Mouse (Mus musculus) forebrain, embryonic 14.5 days (tissue): ENCODE data around the gene Abl2. TPM values are rescaled to one million over a fixed set of nuclear protein-coding genes. Genes with fewer than 3 reads are reported as not detected.

Experiments
- ATAC-seq: fragments of 200-750 bp; cut with Nextera tagmentation; 2 replicates; pipeline ENCODE4 v1.8.0; 2017; ENCODE audit warnings: mild to moderate bottlenecking, moderate library complexity
- DNase-seq: peaks from one replicate; pipeline ENCODE4 v3.0.0-alpha.2; 2015; ENCODE audit warnings: low spot score
- H3K27ac ChIP-seq: fragments of 300-500 bp; sonication (generic); 2 replicates; pipeline ENCODE4 v1.5.1; 2014; ENCODE audit warnings: low read depth, mild to moderate bottlenecking, control low read depth, low read length, moderate library complexity
- H3K27me3 ChIP-seq: fragments of 300-500 bp; sonication (generic); replicated peaks from 2 replicates; pipeline ENCODE4 v1.6.1; 2014; ENCODE audit warnings: low read length, control low read depth, mixed read lengths; ENCODE audit not compliant: control insufficient read depth, insufficient read depth
- H3K36me3 ChIP-seq: fragments of 300-500 bp; sonication (generic); 2 replicates; pipeline ENCODE4 v1.6.1; 2014; ENCODE audit warnings: low read length, control low read depth; ENCODE audit not compliant: control insufficient read depth, insufficient read depth
- H3K4me1 ChIP-seq: fragments of 300-500 bp; sonication (generic); 2 replicates; pipeline ENCODE4 v1.6.1; 2014; ENCODE audit warnings: antibody characterized with exemption, low read length, control low read depth; ENCODE audit not compliant: control insufficient read depth, insufficient read depth
- H3K4me2 ChIP-seq: fragments of 300-500 bp; sonication (generic); 2 replicates; pipeline ENCODE4 v1.6.1; 2014; ENCODE audit warnings: mild to moderate bottlenecking, control low read depth, low read length
- H3K4me3 ChIP-seq: fragments of 300-500 bp; sonication (generic); 2 replicates; pipeline ENCODE4 v1.5.1; 2014; ENCODE audit warnings: low read depth, low read length, control low read depth
- H3K9ac ChIP-seq: fragments of 300-500 bp; sonication (generic); 2 replicates; pipeline ENCODE4 v1.6.1; 2014; ENCODE audit warnings: mild to moderate bottlenecking, low read length, control low read depth, moderate library complexity
- H3K9me3 ChIP-seq: fragments of 300-500 bp; sonication (generic); replicated peaks from 2 replicates; pipeline ENCODE4 v1.6.1; 2016; ENCODE audit warnings: low read length, control low read depth, mixed read lengths; ENCODE audit not compliant: control insufficient read depth
- WGBS: fragments of 180-500 bp; shearing (Covaris S2); extraction: QIAGEN DNeasy Blood & Tissue Kit; methylation state at CpG from one replicate; pipeline ENCODE4 v1.1.7; 2014; 5-methylcytosine and 5-hydroxymethylcytosine counted together
- polyA plus RNA-seq: library from polyadenylated mRNA; unstranded; fragments of >200 nt; fragmentation: Nextera tagmentation; extraction: Ambion mirVana; gene quantifications from 2 replicates; pipeline ENCODE4 v1.2.1, GENCODE M21; 2014

The Abl2 gene
- polyA plus RNA-seq, 1 experiment from 2014 or later: 5.7 TPM

DNA sequence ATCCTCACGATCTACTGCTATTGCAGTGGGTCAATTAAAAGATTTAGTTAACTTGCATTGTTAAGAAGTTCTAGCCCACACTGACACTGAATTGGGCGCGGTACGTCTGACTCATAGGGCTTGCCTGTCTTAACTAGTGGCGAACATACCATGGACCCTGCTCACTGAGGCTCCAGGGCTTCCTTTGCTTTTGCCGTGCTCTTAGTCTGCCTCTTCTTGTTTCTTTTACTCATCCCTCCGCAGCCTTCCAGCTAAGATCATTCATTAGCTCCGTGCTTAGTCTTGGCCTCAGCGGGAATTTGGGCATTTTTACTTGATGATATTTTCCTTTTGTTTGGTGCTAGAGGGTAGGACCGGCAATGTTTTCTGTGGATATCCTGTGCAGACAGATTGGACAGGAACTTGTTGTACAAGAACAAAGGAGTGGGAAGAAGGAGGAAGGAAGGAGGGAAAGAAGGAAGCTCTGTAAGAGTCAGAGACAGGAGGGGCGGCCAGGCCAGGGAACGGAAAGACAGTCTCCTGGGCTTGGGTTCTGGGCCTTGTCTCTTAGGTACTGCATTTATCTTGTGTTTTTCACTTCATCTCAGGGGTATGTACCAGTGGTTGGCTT, 58.5 kb downstream of the Abl2 start:
- no peak for DNase-seq
- Histone ChIP-seq H3K4me3 (no peak overlapping the region), H3K4me1 (peaks cover 19% of the 10 kb centered on the region), H3K36me3 (no peaks in the 10 kb centered on the region; the same call in 1 of the 2 replicates), H3K9me3 (no peaks in the 10 kb centered on the region), H3K27ac (no peak overlapping the region), H3K4me2 (no peak overlapping the region), H3K27me3 (no peaks in the 10 kb centered on the region), H3K9ac (no peak overlapping the region; the same call in 1 of the 2 replicates)
- 27% methylated on average over 12 of the region's 12 CpGs for WGBS
- ATAC-seq: no peak

DNA sequence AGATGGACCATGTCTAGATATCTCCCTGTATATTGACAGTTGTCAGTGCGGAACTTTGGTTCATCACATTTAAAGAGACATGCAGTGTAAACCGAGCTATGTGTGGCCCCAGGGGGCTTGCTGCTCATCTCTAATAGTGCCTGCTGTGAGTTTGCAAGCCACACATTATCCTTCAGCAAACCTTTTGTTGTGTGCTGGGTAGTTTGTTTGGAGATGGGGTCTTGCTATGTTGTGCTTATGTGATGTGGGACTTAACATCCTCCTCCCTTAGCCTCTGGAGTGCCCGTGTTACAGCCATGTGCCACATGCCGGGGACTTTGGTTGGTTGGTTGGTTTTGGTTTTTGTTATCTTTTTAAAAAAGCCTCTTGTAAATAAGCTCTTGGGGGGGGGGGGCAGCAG, 59.2 kb downstream of the Abl2 start:
- Histone ChIP-seq H3K9me3 (no peaks in the 10 kb centered on the region), H3K4me2 (no peak overlapping the region), H3K9ac (no peak overlapping the region), H3K4me3 (no peak overlapping the region), H3K27ac (no peak overlapping the region), H3K27me3 (no peaks in the 10 kb centered on the region), H3K4me1 (peaks cover 19% of the 10 kb centered on the region), H3K36me3 (peaks cover 5% of the 10 kb centered on the region)
- no peak for ATAC-seq
- DNase-seq: no peak
- 57% methylated on average over 4 of the region's 4 CpGs for WGBS

DNA sequence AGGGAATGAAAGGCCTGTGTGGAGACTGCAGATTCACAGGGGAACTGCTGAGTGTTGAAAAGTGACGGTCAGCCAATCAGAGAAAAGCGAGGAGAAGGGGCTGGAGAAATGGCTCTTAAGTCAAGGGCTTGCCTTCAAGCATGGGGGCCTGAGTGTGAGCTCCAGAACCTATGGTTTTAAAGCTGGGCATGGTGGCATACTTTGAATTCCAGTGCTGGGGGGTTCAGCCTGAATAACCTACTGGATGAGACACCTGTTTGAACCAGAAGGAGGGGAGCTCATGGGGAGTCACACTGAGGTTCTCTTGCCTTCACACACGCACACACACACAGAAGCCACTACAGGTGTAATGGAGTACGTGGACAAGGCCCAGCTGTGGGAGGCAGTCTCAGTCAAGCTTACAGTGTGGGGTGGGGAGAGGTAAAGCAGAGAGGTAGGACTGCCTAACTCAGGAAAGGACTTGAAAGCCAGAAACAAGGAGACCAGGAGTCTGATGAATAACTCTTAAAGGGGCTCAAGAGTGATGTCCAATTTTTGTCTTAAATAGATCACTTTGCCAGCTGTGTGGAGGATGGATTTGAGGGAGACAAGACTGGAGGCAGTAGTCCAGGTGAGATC, 61.8 kb downstream of the Abl2 start:
- 75% methylated on average over 4 of the region's 4 CpGs for WGBS
- H3K4me2 ChIP-seq: no peak overlapping the region

DNA sequence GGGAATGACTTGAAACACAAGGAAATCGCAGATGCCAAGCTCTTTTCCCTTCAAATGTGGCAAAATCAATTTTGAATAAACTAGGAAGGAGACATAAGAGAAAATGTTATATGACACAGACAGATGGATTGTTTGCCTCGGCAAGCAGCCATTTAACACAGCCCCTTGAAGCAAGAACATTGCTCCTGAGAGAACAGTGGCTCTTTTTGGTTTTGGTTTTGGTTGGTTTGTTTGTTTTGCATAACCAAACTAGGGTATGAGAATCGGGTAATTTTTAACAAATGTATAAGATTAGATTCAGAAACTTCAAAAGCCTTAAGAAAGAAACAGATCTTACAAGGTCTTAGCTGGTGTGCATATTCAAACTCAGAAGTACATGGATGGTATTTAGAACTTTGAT, 62.4 kb downstream of the Abl2 start:
- 91% methylated on average over 3 of the region's 3 CpGs for WGBS
- H3K9me3 ChIP-seq: no peaks in the 10 kb centered on the region
- H3K36me3 ChIP-seq: peaks cover 17% of the 10 kb centered on the region
- H3K27ac ChIP-seq: no peak overlapping the region
- H3K4me1 ChIP-seq: peaks cover 7% of the 10 kb centered on the region; the same call in 1 of the 2 replicates
- H3K9ac ChIP-seq: no peak overlapping the region
- DNase-seq (no peak), ATAC-seq (no peak)
- H3K27me3 ChIP-seq: no peaks in the 10 kb centered on the region
- no peak overlapping the region for H3K4me3 ChIP-seq
- no peak overlapping the region for H3K4me2 ChIP-seq

More for the DNA sequence above, 61.8 kb downstream of the Abl2 start:
- no peak for DNase-seq
- Histone ChIP-seq H3K27me3 (no peaks in the 10 kb centered on the region), H3K4me3 (no peak overlapping the region), H3K27ac (no peak overlapping the region), H3K9me3 (no peaks in the 10 kb centered on the region), H3K9ac (no peak overlapping the region), H3K4me1 (peaks cover 9% of the 10 kb centered on the region; the same call in 1 of the 2 replicates), H3K36me3 (peaks cover 14% of the 10 kb centered on the region)
- no peak for ATAC-seq

DNA sequence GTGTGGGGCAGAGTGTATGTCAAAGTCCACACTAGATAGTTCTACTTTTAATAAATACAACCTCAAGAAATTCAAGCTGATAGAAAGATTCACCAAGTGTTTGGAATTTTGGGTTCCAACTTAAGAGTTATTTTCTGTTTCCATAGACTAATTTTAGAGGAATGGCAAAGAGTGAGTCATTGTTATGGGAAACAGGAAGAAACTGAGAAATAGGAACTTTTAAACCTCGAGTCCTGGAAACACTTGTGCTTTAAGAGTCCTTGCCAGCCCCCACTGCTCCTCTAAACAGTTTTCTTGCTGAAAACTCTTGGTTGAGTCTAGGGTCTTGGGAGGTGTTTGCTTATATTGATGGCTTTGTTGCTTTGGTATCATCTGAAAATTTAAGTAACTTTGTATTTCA, 65.6 kb downstream of the Abl2 start:
- no peak overlapping the region for H3K4me3 ChIP-seq
- no peaks in the 10 kb centered on the region for H3K9me3 ChIP-seq
- 85% methylated on average over 1 of the region's 1 CpGs for WGBS
- H3K36me3 ChIP-seq: peaks cover 18% of the 10 kb centered on the region
- no peaks in the 10 kb centered on the region for H3K4me1 ChIP-seq
- ATAC-seq (no peak), DNase-seq (no peak)
- H3K4me2 ChIP-seq: no peak overlapping the region
- H3K9ac ChIP-seq: no peak overlapping the region
- H3K27ac ChIP-seq: no peak overlapping the region
- no peaks in the 10 kb centered on the region for H3K27me3 ChIP-seq

DNA sequence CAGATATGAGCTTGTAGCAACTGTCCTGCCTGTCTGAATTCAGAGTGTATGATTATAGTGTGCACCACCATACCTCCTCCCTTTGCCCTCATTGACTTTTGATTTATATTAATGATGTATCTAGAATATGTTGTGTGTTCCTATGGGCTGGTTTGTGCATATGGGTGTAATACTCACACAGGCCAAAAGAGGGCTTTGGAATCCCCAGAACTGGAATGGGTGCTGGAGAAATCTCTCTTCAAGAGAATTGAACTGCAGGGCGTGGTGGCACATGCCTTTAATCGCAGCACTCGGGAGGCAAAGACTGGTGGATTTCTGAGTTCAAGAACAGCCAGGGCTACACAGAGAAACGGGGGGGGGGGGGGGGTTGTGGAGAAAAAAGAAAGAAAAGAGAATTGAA, 68.1 kb downstream of the Abl2 start:
- Histone ChIP-seq H3K9me3 (no peaks in the 10 kb centered on the region), H3K4me2 (no peak overlapping the region), H3K4me1 (no peaks in the 10 kb centered on the region), H3K36me3 (peaks cover 38% of the 10 kb centered on the region), H3K27me3 (no peaks in the 10 kb centered on the region), H3K9ac (no peak overlapping the region), H3K27ac (no peak overlapping the region), H3K4me3 (no peak overlapping the region)
- 0 out of 2 replicates have a peak, but pooled peaks have one; percentile 18 for ATAC-seq
- DNase-seq: no peak
- 79% methylated on average over 4 of the region's 4 CpGs for WGBS

DNA sequence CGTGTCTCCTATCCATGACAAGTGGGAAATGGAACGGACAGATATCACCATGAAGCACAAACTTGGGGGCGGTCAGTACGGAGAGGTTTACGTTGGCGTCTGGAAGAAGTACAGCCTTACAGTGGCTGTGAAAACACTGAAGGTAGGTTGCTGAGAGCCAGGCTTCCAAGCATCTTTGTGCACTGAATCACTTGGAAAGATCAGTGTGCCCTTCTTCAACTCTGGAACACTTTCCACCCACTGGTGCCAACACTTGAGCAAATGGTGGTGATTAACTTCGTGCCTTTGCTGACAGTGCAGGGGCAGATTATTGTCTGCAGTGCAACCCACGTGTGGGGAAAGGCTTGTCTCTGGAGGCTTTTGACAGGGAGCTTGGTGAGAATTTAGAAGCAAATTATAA, 71.4 kb downstream of the Abl2 start:
- Histone ChIP-seq H3K9ac (no peak overlapping the region), H3K4me1 (no peaks in the 10 kb centered on the region), H3K4me2 (no peak overlapping the region), H3K9me3 (no peaks in the 10 kb centered on the region), H3K27ac (no peak overlapping the region), H3K27me3 (no peaks in the 10 kb centered on the region), H3K4me3 (no peak overlapping the region), H3K36me3 (peaks cover 50% of the 10 kb centered on the region)
- WGBS: 93% methylated on average over 8 of the region's 8 CpGs
- no peak for ATAC-seq
- DNase-seq: no peak

DNA sequence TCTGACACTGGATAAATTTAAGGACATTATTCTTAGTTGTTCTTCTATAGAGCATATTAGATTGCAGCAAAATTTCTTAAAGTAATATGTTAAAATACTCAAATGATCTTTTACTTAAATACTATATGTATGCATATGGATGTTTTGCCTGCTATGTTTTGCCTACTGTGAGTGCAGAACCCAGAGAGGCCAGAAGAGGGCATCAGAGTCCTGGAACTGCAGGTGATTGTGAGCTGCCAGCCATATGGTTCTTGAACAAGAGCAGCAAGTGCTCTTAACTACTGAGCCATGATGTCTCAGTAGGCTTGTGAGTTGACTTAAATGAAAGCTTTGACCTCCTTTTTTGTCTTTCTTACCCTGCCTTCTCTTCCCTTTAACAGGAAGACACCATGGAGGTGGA, 72.4 kb downstream of the Abl2 start:
- Histone ChIP-seq H3K27me3 (no peaks in the 10 kb centered on the region), H3K27ac (no peak overlapping the region), H3K9ac (no peak overlapping the region), H3K36me3 (peaks cover 49% of the 10 kb centered on the region), H3K9me3 (no peaks in the 10 kb centered on the region), H3K4me3 (no peak overlapping the region), H3K4me1 (no peaks in the 10 kb centered on the region), H3K4me2 (no peak overlapping the region)
- ATAC-seq: no peak
- DNase-seq: no peak

DNA sequence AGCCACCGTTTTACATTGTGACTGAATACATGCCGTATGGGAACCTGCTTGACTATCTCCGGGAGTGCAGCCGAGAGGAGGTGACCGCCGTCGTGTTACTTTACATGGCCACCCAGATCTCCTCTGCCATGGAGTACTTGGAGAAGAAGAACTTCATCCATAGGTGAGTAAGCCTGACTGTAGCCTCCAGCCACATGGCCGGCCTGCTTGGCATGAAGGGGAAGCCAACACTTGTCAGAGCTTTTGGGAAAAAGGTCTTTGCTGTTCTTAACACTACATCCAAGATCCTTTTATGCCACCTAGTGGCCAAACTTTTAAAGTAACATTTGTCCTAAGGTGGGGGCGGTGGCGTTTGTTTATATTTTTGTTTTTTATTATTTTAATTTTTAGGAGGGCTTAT, 74.5 kb downstream of the Abl2 start:
- Histone ChIP-seq H3K36me3 (peaks cover 66% of the 10 kb centered on the region), H3K27ac (no peak overlapping the region), H3K27me3 (no peaks in the 10 kb centered on the region), H3K9me3 (no peaks in the 10 kb centered on the region), H3K4me1 (no peaks in the 10 kb centered on the region), H3K9ac (no peak overlapping the region), H3K4me3 (no peak overlapping the region), H3K4me2 (no peak overlapping the region)
- DNase-seq: peak; percentile 82
- ATAC-seq: peak; percentile 66
- 81% methylated on average over 10 of the region's 10 CpGs for WGBS
